Mouse (Mus musculus) kidney, embryonic 15.5 days (tissue): ENCODE measurements around the gene Ces1b. TPM values are rescaled to one million over a fixed set of nuclear protein-coding genes. Genes with fewer than 3 reads are reported as not detected.

Source experiments
- ATAC-seq: fragments of 200-750 bp; cut with Nextera tagmentation; replicated peaks from 2 replicates; pipeline ENCODE4 v1.8.0; 2017; ENCODE audit warnings: moderate TSS enrichment; ENCODE audit not compliant: low FRiP score
- H3K27ac ChIP-seq: fragments of 300-500 bp; sonication (generic); 2 replicates; pipeline ENCODE4 v1.5.1; 2015; ENCODE audit warnings: mild to moderate bottlenecking, inconsistent platforms
- H3K27me3 ChIP-seq: fragments of 300-500 bp; sonication (generic); 2 replicates; pipeline ENCODE4 v1.6.1; 2015; ENCODE audit warnings: inconsistent platforms
- H3K36me3 ChIP-seq: fragments of 300-500 bp; sonication (generic); 2 replicates; pipeline ENCODE4 v1.6.1; 2015; ENCODE audit warnings: inconsistent platforms
- H3K4me1 ChIP-seq: fragments of 300-500 bp; sonication (generic); 2 replicates; pipeline ENCODE4 v1.6.1; 2015; ENCODE audit warnings: inconsistent platforms
- H3K4me2 ChIP-seq: fragments of 300-500 bp; sonication (generic); 2 replicates; pipeline ENCODE4 v1.6.1; 2015; ENCODE audit warnings: moderate library complexity, mild to moderate bottlenecking, inconsistent platforms
- H3K4me3 ChIP-seq: fragments of 300-500 bp; sonication (generic); replicated peaks from 2 replicates; pipeline ENCODE4 v1.5.1; 2015; ENCODE audit warnings: mild to moderate bottlenecking, inconsistent platforms
- H3K9ac ChIP-seq: fragments of 300-500 bp; sonication (generic); 2 replicates; pipeline ENCODE4 v1.6.1; 2015; ENCODE audit warnings: mild to moderate bottlenecking, inconsistent platforms
- H3K9me3 ChIP-seq: fragments of 300-500 bp; sonication (generic); replicated peaks from 2 replicates; pipeline ENCODE4 v1.6.1; 2016; ENCODE audit warnings: inconsistent platforms
- WGBS: fragments of 180-500 bp; shearing (Covaris S2); methylation state at CpG from one replicate; pipeline ENCODE4 v1.1.7; 2015; ENCODE audit warnings: mixed read lengths; 5-methylcytosine and 5-hydroxymethylcytosine counted together
- polyA plus RNA-seq: library from polyadenylated mRNA; unstranded; fragments of >200 nt; fragmentation: Nextera tagmentation; extraction: Ambion mirVana; gene quantifications from 2 replicates; pipeline ENCODE4 v1.2.1, GENCODE M21; 2015

Ces1b gene
- not detected in 2 replicates for polyA plus RNA-seq

DNA sequence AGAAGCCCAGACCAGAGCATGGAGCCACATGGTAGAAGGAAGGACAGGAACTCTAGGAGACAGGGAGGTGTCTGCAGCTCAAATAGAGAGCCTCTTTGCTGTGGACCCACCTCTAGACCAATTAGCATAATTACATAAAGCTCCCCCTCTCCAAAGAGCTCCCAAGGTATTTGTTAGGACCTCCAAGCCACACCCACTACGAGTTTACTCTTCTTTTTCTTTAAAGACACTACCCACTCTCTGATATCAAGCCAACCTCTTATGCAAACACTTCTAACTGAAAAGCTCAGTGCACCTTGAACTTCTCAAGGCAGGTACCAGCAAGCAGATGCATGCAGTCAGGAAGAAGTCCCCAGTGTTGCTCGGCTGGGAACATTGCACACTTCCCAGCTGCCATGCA, at the start of gene Ces1b:
TSS of gene Ces1b (minus strand) at position 131 of the 400 bp plus-strand sequence.
- H3K9me3 ChIP-seq, result no peaks in the 10 kb centered on the region
- H3K27me3 ChIP-seq, result no peaks in the 10 kb centered on the region
- no peak within 1 kb of the TSS for H3K27ac ChIP-seq
- no peak within 1 kb of the TSS for H3K4me3 ChIP-seq
- no peak for ATAC-seq
- H3K4me2 ChIP-seq, result no peak within 1 kb of the TSS
- no peaks in the 10 kb centered on the region for H3K36me3 ChIP-seq
- no peaks in the 10 kb centered on the region for H3K4me1 ChIP-seq
- 75% methylated on average over 2 of the region's 2 CpGs for WGBS
- H3K9ac ChIP-seq, result no peak within 1 kb of the TSS

DNA sequence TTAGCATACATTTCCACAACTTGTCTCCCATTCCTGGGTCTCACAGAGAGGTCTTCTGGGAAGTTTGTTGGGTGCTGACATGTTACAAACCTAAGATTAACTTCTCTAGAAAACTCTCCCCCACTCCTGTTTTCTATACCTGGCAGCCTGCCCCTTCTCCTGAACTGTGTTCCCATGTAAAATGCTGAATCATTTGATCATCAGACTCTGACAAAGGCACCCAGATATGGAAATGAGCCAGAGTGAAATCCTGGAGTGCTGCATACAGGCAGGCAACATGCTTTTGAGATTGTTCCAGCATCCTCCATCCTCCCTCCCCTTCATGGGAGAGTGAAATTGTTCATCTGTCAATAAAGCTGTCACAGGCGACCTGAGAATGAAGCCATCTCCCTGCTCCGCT, 46.7 kb upstream of the Ces1b start:
- H3K9me3 ChIP-seq, result no peaks in the 10 kb centered on the region
- no peak overlapping the region for H3K9ac ChIP-seq
- H3K36me3 ChIP-seq, result no peaks in the 10 kb centered on the region
- no peaks in the 10 kb centered on the region for H3K27me3 ChIP-seq
- no peak for ATAC-seq
- no peak overlapping the region for H3K4me3 ChIP-seq
- H3K4me1 ChIP-seq, result no peaks in the 10 kb centered on the region
- H3K27ac ChIP-seq, result no peak overlapping the region
- no peak overlapping the region for H3K4me2 ChIP-seq
- WGBS, result 67% methylated on average over 2 of the region's 2 CpGs

DNA sequence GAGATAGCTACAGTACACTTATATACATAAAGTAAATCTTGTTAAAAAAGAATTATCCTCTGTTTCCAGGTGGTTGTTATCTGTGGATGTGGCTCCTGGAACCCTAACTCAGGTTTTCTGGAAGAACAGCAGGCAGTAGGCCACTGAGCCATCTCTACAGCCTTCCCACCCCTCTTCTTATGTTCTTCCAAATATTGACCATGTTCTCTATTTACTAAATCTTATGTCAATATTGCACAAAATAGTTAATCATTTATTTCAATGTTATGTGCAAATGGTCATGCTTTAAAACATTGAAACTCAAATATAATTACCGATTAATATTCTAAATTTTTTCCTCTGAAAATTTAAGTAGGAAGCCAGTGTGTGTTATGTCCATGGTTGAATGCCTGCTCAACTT, 42.2 kb upstream of the Ces1b start:
- H3K27ac ChIP-seq, result no peak overlapping the region
- no peaks in the 10 kb centered on the region for H3K9me3 ChIP-seq
- ATAC-seq, result no peak
- H3K4me3 ChIP-seq, result no peak overlapping the region
- 95% methylated on average over 1 of the region's 1 CpGs for whole genome bisulfite sequencing
- no peak overlapping the region for H3K4me2 ChIP-seq
- H3K36me3 ChIP-seq, result no peaks in the 10 kb centered on the region
- no peak overlapping the region for H3K9ac ChIP-seq
- H3K27me3 ChIP-seq, result no peaks in the 10 kb centered on the region
- no peaks in the 10 kb centered on the region for H3K4me1 ChIP-seq

DNA sequence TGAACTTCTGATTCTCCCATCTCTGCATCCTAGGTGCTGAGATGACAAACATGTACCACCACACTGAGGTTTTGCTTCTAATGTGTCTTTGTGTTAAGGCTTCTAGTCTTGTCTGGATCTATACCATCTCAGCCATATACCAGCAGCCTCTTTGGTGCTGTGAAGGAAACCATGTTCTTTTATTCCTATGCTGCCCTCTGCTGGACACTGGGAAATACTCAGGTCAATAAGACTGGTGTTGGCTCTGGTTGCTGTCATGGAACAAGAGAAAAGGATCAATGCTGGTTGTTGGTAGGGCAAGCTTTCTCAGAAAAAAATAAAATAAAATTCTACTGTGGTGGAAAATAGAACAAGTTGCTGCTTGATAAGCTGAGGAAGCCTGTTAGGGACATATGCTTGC, 15.6 kb upstream of the Ces1b start:
- Histone ChIP-seq H3K4me2 (no peak overlapping the region), H3K27me3 (no peaks in the 10 kb centered on the region), H3K4me1 (no peaks in the 10 kb centered on the region), H3K9me3 (no peaks in the 10 kb centered on the region), H3K27ac (no peak overlapping the region), H3K36me3 (no peaks in the 10 kb centered on the region), H3K4me3 (no peak overlapping the region), H3K9ac (no peak overlapping the region)
- ATAC-seq, result 0 out of 2 replicates have a peak, but pooled peaks have one; percentile 49

DNA sequence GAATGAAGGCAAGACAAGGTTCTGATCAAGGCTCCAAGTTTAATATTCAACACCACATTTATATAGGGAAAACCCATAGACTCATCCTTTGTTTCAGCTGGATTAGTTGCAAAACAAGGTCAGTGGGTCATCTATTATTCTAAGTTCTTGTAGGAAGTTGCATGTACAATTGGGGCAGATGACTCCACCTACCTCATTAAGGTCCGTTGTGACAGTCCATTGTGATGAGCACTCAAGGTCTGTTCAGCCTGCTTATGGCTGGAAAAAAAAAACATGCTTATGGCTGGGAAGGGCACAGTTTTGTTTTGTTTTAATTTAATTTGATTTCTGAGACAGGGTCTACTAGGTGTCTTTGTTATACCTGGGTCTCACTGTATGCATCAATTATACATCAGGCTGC, 11.5 kb upstream of the Ces1b start:
- Histone ChIP-seq H3K27me3 (no peaks in the 10 kb centered on the region), H3K9ac (no peak overlapping the region), H3K27ac (no peak overlapping the region), H3K4me1 (no peaks in the 10 kb centered on the region), H3K4me2 (no peak overlapping the region), H3K36me3 (no peaks in the 10 kb centered on the region), H3K9me3 (no peaks in the 10 kb centered on the region), H3K4me3 (no peak overlapping the region)
- no peak for ATAC-seq
- 68% methylated on average over 1 of the region's 1 CpGs for WGBS

DNA sequence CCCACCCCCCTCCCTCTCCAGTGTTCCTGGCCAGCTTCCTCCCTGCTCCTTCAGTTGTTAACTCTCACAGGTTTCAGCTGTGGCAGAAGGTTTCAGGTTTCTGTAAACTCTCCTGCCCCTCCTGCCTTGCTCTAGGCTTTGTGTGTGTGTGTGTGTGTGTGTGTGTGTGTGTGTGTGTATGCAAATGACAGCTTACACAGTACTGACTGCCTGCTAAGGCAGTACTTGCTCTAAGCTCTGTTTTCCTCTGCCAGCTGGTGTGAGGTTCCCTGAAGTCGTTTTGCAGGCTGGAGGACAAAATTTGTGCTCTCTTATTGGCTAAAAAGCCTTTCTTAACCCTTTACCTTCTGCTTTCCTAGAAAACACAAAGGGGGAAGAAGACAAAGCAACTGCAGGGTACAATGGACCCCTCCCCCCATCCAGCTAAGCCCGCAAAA, 8.9 kb upstream of the Ces1b start:
- Histone ChIP-seq H3K27me3 (no peaks in the 10 kb centered on the region), H3K27ac (no peak overlapping the region), H3K4me2 (peak overlapping the region; percentile 36), H3K9me3 (no peaks in the 10 kb centered on the region), H3K36me3 (no peaks in the 10 kb centered on the region), H3K9ac (no peak overlapping the region), H3K4me3 (no peak overlapping the region), H3K4me1 (no peaks in the 10 kb centered on the region)
- peak; percentile 89 for ATAC-seq
- 5% methylated on average over 2 of the region's 2 CpGs for WGBS

DNA sequence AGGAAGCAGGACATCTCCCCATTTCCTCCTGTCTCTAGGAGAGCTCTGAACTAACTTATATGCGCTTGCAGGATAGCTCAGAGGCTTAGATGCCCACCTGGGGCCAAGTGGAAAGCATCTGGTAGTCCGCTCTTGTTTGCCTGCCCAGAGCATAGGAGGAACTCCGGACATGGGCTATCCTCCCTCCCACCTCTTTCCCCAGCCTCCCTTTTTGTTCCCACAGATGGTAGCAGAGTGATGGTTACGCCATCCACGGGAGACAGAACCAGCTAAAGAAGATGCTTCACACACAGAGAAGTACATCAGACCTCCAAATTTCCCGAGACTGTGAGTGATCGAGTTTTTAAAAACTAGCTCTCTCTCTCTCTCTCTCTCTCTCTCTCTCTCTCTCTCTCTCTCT, 8.4 kb upstream of the Ces1b start:
- peak overlapping the region; percentile 36 for H3K4me2 ChIP-seq
- no peak overlapping the region for H3K9ac ChIP-seq
- ATAC-seq, result peak; percentile 54
- WGBS, result 19% methylated on average over 7 of the region's 7 CpGs
- H3K4me1 ChIP-seq, result no peaks in the 10 kb centered on the region
- no peak overlapping the region for H3K27ac ChIP-seq
- no peaks in the 10 kb centered on the region for H3K36me3 ChIP-seq
- H3K9me3 ChIP-seq, result no peaks in the 10 kb centered on the region
- no peaks in the 10 kb centered on the region for H3K27me3 ChIP-seq
- H3K4me3 ChIP-seq, result 0 out of 2 replicates have a peak overlapping the region, but pooled peaks have one; percentile 13

DNA sequence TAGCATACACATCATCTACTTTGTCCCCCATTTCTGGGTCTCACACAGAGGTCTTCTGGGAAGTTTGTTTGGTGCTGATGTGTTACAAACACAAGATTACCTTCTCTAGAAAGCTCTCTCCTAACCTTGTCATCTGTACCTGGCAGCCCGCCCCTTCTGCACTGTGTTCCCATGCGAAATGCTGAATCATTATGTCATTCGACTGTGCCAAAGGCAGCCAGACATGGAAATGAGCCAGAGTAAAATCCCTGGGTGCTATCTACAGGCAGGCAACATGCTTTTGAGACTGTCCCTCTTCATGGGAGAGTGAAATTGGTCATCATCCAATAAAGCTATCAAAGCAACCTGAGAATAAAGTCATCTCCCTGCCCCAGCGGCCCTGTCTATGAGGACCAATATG, 4.6 kb downstream of the Ces1b start:
- H3K4me3 ChIP-seq, result no peak overlapping the region
- no peaks in the 10 kb centered on the region for H3K9me3 ChIP-seq
- H3K9ac ChIP-seq, result no peak overlapping the region
- H3K27me3 ChIP-seq, result no peaks in the 10 kb centered on the region
- H3K4me2 ChIP-seq, result no peak overlapping the region
- no peak for ATAC-seq
- no peaks in the 10 kb centered on the region for H3K4me1 ChIP-seq
- 92% methylated on average over 4 of the region's 4 CpGs for WGBS
- no peaks in the 10 kb centered on the region for H3K36me3 ChIP-seq
- no peak overlapping the region for H3K27ac ChIP-seq

DNA sequence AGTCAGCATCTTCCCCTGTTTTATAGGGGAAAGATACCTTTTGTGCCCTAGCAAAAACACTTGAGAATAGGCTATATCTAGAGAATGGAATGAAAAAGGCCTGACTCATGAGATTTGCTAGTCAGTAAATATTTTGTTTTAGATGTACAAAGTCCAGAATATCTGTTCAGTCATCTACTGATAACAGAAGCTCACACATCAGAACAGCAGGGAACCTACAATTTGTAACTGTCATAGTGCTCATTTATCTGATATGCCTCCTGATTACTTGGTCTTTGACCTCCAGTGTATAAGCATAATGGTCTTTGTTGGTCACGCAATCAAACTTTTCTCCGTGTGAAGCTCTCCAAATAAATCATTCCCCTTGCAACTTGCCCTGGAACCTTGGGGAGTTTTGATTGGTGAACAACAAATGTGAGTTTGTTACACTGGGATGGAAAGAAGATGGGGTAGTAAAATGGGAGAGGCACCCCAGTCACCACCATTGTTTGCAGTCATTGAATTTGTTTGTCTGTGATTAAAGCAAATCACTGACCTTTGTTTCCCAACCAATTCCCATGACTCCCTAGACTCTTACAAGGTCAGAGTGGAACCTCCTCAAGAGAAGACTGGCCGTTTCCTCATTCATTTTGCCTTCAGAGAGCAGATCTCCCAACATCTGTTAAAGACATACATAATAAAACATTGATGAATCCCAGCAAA, 16.2 kb downstream of the Ces1b start:
- no peak overlapping the region for H3K9ac ChIP-seq
- WGBS, result 57% methylated on average over 3 of the region's 3 CpGs
- 0 out of 2 replicates have a peak, but pooled peaks cover 5% of the 10 kb centered on the region for H3K27me3 ChIP-seq
- no peaks in the 10 kb centered on the region for H3K4me1 ChIP-seq
- no peak overlapping the region for H3K4me3 ChIP-seq
- no peak for ATAC-seq
- no peak overlapping the region for H3K27ac ChIP-seq
- H3K36me3 ChIP-seq, result no peaks in the 10 kb centered on the region
- H3K9me3 ChIP-seq, result no peaks in the 10 kb centered on the region
- no peak overlapping the region for H3K4me2 ChIP-seq

DNA sequence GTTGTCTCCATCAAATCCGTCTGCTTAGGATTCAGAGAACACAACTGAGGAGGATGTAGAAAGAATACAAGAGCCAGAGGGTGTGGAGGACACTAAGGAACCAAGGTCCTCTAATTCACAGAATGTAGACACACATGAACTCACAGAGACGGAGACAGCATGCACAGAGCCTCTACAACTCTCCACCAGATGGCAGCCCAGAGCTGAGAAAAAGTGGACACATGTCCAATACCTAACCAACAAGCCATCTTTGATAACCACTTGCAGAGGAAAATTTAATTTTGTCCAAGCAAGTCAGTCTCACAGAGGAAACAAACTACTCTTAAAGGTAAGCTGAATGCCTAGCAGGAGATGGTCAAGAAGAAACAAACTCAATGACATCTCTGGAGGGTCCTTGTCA, 20.6 kb downstream of the Ces1b start:
- H3K9me3 ChIP-seq, result no peaks in the 10 kb centered on the region
- H3K36me3 ChIP-seq, result no peaks in the 10 kb centered on the region
- WGBS, result 16% methylated on average over 2 of the region's 2 CpGs
- no peak overlapping the region for H3K9ac ChIP-seq
- no peak overlapping the region for H3K4me3 ChIP-seq
- 0 out of 2 replicates have a peak, but pooled peaks have one; percentile 46 for ATAC-seq
- no peak overlapping the region for H3K4me2 ChIP-seq
- H3K27me3 ChIP-seq, result 0 out of 2 replicates have a peak, but pooled peaks cover 7% of the 10 kb centered on the region
- no peaks in the 10 kb centered on the region for H3K4me1 ChIP-seq
- no peak overlapping the region for H3K27ac ChIP-seq

DNA sequence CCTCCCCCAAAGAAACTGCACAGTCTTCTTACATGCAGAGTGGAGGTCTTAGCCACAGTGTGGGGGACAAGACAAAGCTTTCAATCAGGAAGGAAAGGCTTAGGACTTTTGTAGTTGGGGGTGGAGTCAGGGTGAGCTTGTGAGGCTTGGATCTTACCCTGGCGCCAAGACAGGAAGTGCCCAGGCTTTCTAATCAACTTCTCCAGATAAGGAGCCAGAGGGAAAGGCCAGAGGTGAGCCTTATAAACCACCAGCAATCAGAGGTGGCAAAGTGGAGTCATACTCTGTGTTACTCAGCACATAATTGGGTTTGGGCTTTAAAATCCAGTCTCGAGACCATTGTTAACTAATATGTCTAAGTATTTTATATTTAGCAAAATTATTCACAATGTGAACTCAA, 24.6 kb downstream of the Ces1b start:
- Histone ChIP-seq H3K9me3 (no peaks in the 10 kb centered on the region), H3K4me3 (no peak overlapping the region), H3K27ac (no peak overlapping the region), H3K4me2 (no peak overlapping the region), H3K36me3 (no peaks in the 10 kb centered on the region), H3K4me1 (no peaks in the 10 kb centered on the region), H3K27me3 (0 out of 2 replicates have a peak, but pooled peaks cover 7% of the 10 kb centered on the region), H3K9ac (no peak overlapping the region)
- WGBS, result 52% methylated on average over 2 of the region's 2 CpGs
- no peak for ATAC-seq

DNA sequence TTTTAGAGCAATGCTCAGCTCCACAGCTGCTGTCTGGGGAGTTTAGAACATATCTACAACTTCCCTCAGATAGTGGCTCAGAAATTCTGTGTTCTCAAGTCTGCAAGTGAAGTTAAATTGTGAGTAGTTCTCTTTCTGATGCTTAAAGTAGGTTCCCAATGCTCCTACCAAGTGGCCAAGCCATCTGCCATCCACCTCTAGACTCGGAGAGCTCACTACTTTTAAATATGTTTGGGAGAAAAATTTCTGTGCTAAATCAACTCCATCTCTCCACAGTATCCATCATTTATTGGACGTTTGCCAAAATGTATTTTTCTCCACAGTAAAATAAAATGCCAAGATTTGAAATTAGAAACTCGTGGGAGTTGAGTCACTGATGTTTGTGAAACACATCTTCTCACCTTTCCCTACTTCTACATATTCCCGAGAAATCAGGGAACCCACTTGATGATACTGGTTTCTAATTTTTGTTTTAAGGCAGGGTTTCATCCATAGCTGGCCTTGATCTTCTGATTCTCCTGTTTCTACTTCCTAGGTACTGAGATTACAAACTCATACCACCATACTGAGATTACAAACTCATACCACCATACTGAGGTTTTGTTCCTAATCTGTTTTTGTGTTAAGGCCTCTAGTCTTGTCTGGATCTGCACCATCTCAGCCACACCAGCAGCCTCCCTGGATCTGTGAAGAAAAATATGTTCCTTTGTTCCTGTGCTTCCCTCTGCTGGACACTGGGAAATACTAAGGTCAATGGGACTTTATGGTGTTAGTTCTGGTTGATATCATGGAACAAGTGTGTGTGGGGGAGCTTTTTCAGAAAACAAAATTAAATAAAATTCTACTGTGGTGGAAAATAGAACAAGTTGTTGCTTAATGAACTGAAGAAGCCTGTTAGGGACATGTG, 31.1 kb downstream of the Ces1b start:
- no peaks in the 10 kb centered on the region for H3K4me1 ChIP-seq
- no peak for ATAC-seq

More for the DNA sequence above, 31.1 kb downstream of the Ces1b start:
- Histone ChIP-seq H3K27me3 (no peaks in the 10 kb centered on the region), H3K4me3 (no peak overlapping the region), H3K9me3 (no peaks in the 10 kb centered on the region), H3K36me3 (no peaks in the 10 kb centered on the region), H3K4me2 (no peak overlapping the region), H3K27ac (no peak overlapping the region), H3K9ac (no peak overlapping the region)
- 53% methylated on average over 4 of the region's 4 CpGs for WGBS
